Mouse (Mus musculus) frontal cortex, postnatal 25 days (tissue): ENCODE measurements around the gene Mrgprx1.

Experiments
- DNase-seq, 2 experiments: peaks; one replicate each; pipeline ENCODE4 v3.0.0; 2022; ENCODE audit warnings: low spot score in 2 of 2

The Mrgprx1 gene

DNA sequence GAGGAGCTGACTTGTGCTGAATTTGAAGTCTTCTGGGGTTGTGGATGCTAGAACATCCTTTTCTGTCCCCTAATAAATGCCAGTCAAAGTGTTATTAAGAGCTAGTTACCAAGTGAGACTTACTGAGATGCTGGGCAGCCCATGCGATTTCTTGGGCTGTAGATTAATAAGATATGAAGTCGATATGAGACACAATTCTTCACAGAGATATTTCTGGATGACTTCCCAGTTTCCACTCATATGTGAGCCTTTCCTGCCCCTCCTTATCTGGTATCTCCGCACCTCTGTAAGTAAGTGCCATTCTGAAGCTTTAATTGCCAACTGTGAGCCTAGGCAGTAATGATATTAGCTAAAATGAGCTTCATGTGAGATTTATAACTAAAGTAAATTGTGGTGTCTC lies at the start of gene Mrgprx1:
TSS of gene Mrgprx1 (minus strand) at position 101 of the 400 bp plus-strand sequence.
- DNase-seq: no peak

- no peak for DNase-seq
These were observed 48.1 kb upstream of the Mrgprx1 start for GRCm38 (mm10) chr7:48075521-48075920.

DNA sequence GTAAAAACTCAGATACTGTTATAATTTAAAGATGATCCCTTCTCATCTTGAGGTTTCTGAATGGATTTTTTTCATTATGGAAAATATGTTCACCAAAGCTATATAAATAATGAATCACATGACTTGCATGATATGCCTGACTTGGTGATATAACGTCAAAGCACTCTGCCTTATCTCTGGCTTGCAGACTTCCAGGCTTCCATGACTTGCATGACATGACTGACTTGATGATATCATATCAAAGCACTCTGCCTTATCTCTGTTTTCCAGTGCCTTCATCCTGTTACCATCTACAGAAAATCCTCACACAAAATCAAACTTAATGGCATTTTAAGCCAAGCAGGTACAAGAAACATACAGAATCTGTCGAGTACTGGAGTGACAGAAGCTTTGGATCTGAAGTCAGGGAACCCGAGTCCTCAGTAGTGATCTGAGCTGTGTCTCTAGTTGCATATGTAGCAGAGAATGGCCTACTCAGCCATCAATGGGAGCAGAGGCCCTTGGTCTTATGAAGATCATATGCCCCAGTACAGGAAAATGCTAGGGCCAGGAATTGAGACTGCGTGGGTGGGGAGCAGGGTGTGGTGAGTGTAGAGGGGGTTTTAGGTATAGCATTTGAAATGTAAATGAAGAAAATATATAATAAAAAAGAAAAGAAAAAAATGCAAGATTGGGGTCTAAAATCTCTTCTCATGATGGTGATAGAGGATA lies 19.2 kb upstream of the Mrgprx1 start:
- DNase-seq: no peak

GRCm38 (mm10) chr7:48044046-48044445 lies 16.6 kb upstream of the Mrgprx1 start:
- DNase-seq: no peak

- no peak for DNase-seq
These were observed 9.5 kb downstream of the Mrgprx1 start for GRCm38 (mm10) chr7:48017874-48018273.

DNA sequence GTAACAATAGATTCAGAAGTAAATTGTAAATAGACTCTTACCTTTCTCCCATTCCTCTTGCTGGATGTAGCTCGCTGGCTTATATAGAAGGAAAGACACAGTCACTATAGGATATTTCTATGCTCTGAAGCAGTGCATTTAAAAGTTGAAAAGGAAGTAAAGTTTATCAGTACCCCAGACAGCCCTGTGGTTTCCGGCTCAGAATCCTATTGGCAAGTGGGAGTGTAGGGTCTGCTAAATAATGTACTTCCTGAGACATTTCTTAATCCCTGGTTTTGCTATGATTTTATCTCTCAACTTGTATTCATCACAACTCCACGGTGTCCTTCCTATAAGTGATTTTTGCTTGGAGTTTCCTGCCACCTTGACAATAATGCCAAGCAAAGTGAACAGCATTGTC lies 31.7 kb downstream of the Mrgprx1 start:
- no peak for DNase-seq

GRCm38 (mm10) chr7:47986752-47987151 lies 40.6 kb downstream of the Mrgprx1 start:
- DNase-seq: no peak

DNA sequence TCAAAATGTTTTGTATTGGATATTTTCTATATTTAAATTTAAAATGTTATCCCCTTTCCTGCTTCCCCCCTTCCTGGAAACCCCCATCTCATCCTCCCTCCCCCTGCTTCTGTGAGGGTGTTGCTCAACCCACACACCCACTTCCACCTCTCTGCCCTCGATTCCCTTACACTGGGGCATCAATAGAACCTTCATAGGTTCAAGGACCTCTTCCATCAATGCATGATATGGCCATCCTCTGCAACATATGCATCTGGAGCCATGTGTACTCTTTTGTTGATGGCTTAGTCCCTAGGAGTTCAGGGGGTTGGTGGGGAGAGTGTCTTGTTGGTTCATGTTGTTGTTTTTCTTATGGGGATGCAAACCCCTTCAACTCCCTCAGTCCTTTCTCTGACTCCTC lies 45.4 kb downstream of the Mrgprx1 start, which contains the start of gene Mrgpra4:
TSS of gene Mrgpra4 (minus strand) at position 101 of the 400 bp plus-strand sequence.
- DNase-seq: no peak
